Mouse (Mus musculus): ENCODE results near the gene Adprhl2.

- TF ChIP-seq POLR2A (IDR thresholded peaks at IDR 0.05; ENCODE audit: borderline replicate concordance, extremely low read depth, insufficient read depth, insufficient read length, poor library complexity, severe bottlenecking) = no peak
- no peak for TF ChIP-seq CTCF (IDR thresholded peaks at IDR 0.05; ENCODE audit: borderline replicate concordance, extremely low read depth, insufficient read depth, insufficient read length)
These were observed 21.9 kb upstream of the Adprhl2 start for GRCm38 (mm10) chr4:126343451-126343850.
